Mouse (Mus musculus): ENCODE results near the gene Ppih. TPM values are rescaled to one million over a fixed set of nuclear protein-coding genes. Genes with fewer than 3 reads are reported as not detected.

Gene Ppih
- total and polyA plus RNA-seq, 3 experiments: 140 to 246 (median 199) TPM

- no peak for TF ChIP-seq NRF1 (IDR thresholded peaks at IDR 0.05; ENCODE audit: insufficient read depth, low read depth, low read length, poor library complexity, severe bottlenecking)
- no peak for TF ChIP-seq NELFE (IDR thresholded peaks at IDR 0.05; ENCODE audit: low read depth, low read length)
- no peak for TF ChIP-seq POLR2AphosphoS5 (IDR thresholded peaks at IDR 0.05; ENCODE audit: borderline replicate concordance, low read depth, low read length)
- TF ChIP-seq KAT2A (conservative IDR thresholded peaks at IDR 0.05; ENCODE audit: low read depth, low read length): no peak
- peak in 1 of 2 experiments; percentile 25; a peak in 1 of 4 replicates for TF ChIP-seq POLR2A (IDR thresholded peaks at IDR 0.05; ENCODE audit: control insufficient read depth in 1 of 2, insufficient read depth in 1 of 2, low read depth in 1 of 2, low read length in 2 of 2, poor library complexity in 1 of 2)
- peak; percentile 91 for TF ChIP-seq MYC (IDR thresholded peaks at IDR 0.05; ENCODE audit: low read depth, low read length)
- TF ChIP-seq RAD21 (IDR thresholded peaks at IDR 0.05; ENCODE audit: low read depth, low read length): no peak
- no peak; the same call in 1 of the 2 replicates for TF ChIP-seq E2F4 (IDR thresholded peaks at IDR 0.05; ENCODE audit: borderline replicate concordance, low read depth, low read length)
- no peak for TF ChIP-seq TAL1 (IDR thresholded peaks at IDR 0.05; ENCODE audit: low read length)
These were observed 27.4 kb downstream of the Ppih start (continued) for GRCm38 (mm10) chr4:119292771-119293573.

GRCm38 (mm10) chr4:119291921-119292320, 28.4 kb downstream of the Ppih start:
- DNase-seq (ENCODE audit: low read depth, low spot score): no peak

GRCm38 (mm10) chr4:119285336-119285735, 35.0 kb downstream of the Ppih start:
- H3K4me3 ChIP-seq (ENCODE audit: control insufficient read depth in 1 of 2, insufficient read depth in 1 of 2, low read depth in 2 of 2, low read length in 2 of 2): no peak overlapping the region
- peak; percentile 80 for DNase-seq (ENCODE audit: low read depth, low spot score)
- no peaks in the 10 kb centered on the region for H3K9me3 ChIP-seq (replicated peaks; ENCODE audit: insufficient read depth, low read length)
- H3K27ac ChIP-seq (ENCODE audit: control insufficient read depth, low read depth, low read length): peak overlapping the region; percentile 82
- H3K79me2 ChIP-seq (ENCODE audit: control insufficient read depth, insufficient read depth, low read length, poor library complexity): peaks cover 53% of the 10 kb centered on the region
- no peaks in the 10 kb centered on the region for H3K27me3 ChIP-seq (ENCODE audit: control insufficient read depth in 1 of 2, insufficient read depth in 2 of 2, low read length in 2 of 2)
- H3K36me3 ChIP-seq (ENCODE audit: control insufficient read depth in 1 of 2, insufficient read depth in 2 of 2, low read length in 2 of 2): peaks cover 64 to 65% of the 10 kb centered on the region in 2 experiments
- no peak overlapping the region for H3K9ac ChIP-seq (ENCODE audit: control insufficient read depth, low read depth, low read length, poor library complexity, severe bottlenecking)
- TF ChIP-seq TBP (IDR thresholded peaks at IDR 0.05; ENCODE audit: low read depth, low read length) (no peak), USF2 (IDR thresholded peaks at IDR 0.05; ENCODE audit: borderline replicate concordance in 1 of 2, insufficient read depth in 1 of 2, low read depth in 1 of 2, low read length in 2 of 2) (no peak), MYB (IDR thresholded peaks at IDR 0.05; ENCODE audit: low read depth, low read length) (peak; percentile 88), SIN3A (IDR thresholded peaks at IDR 0.05; ENCODE audit: low read length) (peak; percentile 74), ELF1 (IDR thresholded peaks at IDR 0.05; ENCODE audit: low read depth, low read length) (0 out of 2 replicates have a peak, but pooled peaks have one; percentile 47), TCF12 (IDR thresholded peaks at IDR 0.05; ENCODE audit: low read depth, low read length) (peak; percentile 85), ETS1 (IDR thresholded peaks at IDR 0.05; ENCODE audit: low read depth, low read length) (peak; percentile 55; the same call in 1 of the 2 replicates), EP300 (IDR thresholded peaks at IDR 0.05; ENCODE audit: low read depth in 1 of 2, low read length in 2 of 2) (peak; percentile 93), TAL1 (IDR thresholded peaks at IDR 0.05; ENCODE audit: low read length) (peak; percentile 26), BHLHE40 (IDR thresholded peaks at IDR 0.05; ENCODE audit: borderline replicate concordance, low read depth, low read length) (peak; percentile 57; the same call in 1 of the 2 replicates), ZNF384 (IDR thresholded peaks at IDR 0.05; ENCODE audit: low read depth, low read length) (peak; percentile 96), POLR2A (IDR thresholded peaks at IDR 0.05; ENCODE audit: control insufficient read depth in 1 of 2, insufficient read depth in 1 of 2, low read depth in 1 of 2, low read length in 2 of 2, poor library complexity in 1 of 2) (peak in 1 of 2 experiments; percentile 42; a peak in 1 of 4 replicates), POLR2AphosphoS2 (IDR thresholded peaks at IDR 0.05; ENCODE audit: low read length) (0 out of 2 replicates have a peak, but pooled peaks have one; percentile 8), RCOR1 (IDR thresholded peaks at IDR 0.05; ENCODE audit: low read depth, low read length) (peak; percentile 57; the same call in 1 of the 2 replicates), UBTF (IDR thresholded peaks at IDR 0.05; ENCODE audit: borderline replicate concordance, insufficient read depth, low read depth, low read length) (no peak), GATA1 (IDR thresholded peaks at IDR 0.05; ENCODE audit: low read depth, low read length) (peak; percentile 97)
- peaks cover 25 to 27% of the 10 kb centered on the region in 2 experiments for H3K4me1 ChIP-seq (ENCODE audit: control insufficient read depth in 1 of 2, insufficient read depth in 2 of 2, low read length in 2 of 2)

More at GRCm38 (mm10) chr4:119291921-119292320, 28.4 kb downstream of the Ppih start:
- Histone ChIP-seq H3K9me3 (replicated peaks; ENCODE audit: insufficient read depth, low read length) (no peaks in the 10 kb centered on the region), H3K36me3 (ENCODE audit: control insufficient read depth in 1 of 2, insufficient read depth in 2 of 2, low read length in 2 of 2) (peaks cover 30 to 43% of the 10 kb centered on the region in 2 experiments), H3K27ac (ENCODE audit: control insufficient read depth, low read depth, low read length) (no peak overlapping the region), H3K27me3 (ENCODE audit: control insufficient read depth in 1 of 2, insufficient read depth in 2 of 2, low read length in 2 of 2) (no peaks in the 10 kb centered on the region), H3K4me1 (ENCODE audit: control insufficient read depth in 1 of 2, insufficient read depth in 2 of 2, low read length in 2 of 2) (peaks cover 15 to 28% of the 10 kb centered on the region in 2 experiments), H3K9ac (ENCODE audit: control insufficient read depth, low read depth, low read length, poor library complexity, severe bottlenecking) (peak overlapping the region; percentile 99), H3K4me3 (ENCODE audit: control insufficient read depth in 1 of 2, insufficient read depth in 1 of 2, low read depth in 2 of 2, low read length in 2 of 2) (peak overlapping the region; percentile 84 to 99), H3K79me2 (ENCODE audit: control insufficient read depth, insufficient read depth, low read length, poor library complexity) (peaks cover 75% of the 10 kb centered on the region)
- TF ChIP-seq MYC (IDR thresholded peaks at IDR 0.05; ENCODE audit: low read depth, low read length): no peak
- TF ChIP-seq RAD21 (IDR thresholded peaks at IDR 0.05; ENCODE audit: low read depth, low read length): no peak
- TF ChIP-seq TCF12 (IDR thresholded peaks at IDR 0.05; ENCODE audit: low read depth, low read length): no peak
- no peak for TF ChIP-seq ZC3H11A (IDR thresholded peaks at IDR 0.05; ENCODE audit: low read depth, low read length)
- TF ChIP-seq ZKSCAN1 (IDR thresholded peaks at IDR 0.05; ENCODE audit: low read depth, low read length): no peak
- no peak for TF ChIP-seq MAFK (IDR thresholded peaks at IDR 0.05; ENCODE audit: borderline replicate concordance, low read depth, low read length)
- TF ChIP-seq GATA1 (IDR thresholded peaks at IDR 0.05; ENCODE audit: low read depth, low read length): no peak
- no peak for TF ChIP-seq GABPA (IDR thresholded peaks at IDR 0.05; ENCODE audit: low read depth, low read length)
- TF ChIP-seq CHD2 (IDR thresholded peaks at IDR 0.05; ENCODE audit: low read length): no peak
